Mouse (Mus musculus): ENCODE results near the gene Pou2f1. TPM values are rescaled to one million over a fixed set of nuclear protein-coding genes. Genes with fewer than 3 reads are reported as not detected.

Pou2f1 gene
- polyA plus RNA-seq, 1 experiment, result 22.9 TPM

DNA sequence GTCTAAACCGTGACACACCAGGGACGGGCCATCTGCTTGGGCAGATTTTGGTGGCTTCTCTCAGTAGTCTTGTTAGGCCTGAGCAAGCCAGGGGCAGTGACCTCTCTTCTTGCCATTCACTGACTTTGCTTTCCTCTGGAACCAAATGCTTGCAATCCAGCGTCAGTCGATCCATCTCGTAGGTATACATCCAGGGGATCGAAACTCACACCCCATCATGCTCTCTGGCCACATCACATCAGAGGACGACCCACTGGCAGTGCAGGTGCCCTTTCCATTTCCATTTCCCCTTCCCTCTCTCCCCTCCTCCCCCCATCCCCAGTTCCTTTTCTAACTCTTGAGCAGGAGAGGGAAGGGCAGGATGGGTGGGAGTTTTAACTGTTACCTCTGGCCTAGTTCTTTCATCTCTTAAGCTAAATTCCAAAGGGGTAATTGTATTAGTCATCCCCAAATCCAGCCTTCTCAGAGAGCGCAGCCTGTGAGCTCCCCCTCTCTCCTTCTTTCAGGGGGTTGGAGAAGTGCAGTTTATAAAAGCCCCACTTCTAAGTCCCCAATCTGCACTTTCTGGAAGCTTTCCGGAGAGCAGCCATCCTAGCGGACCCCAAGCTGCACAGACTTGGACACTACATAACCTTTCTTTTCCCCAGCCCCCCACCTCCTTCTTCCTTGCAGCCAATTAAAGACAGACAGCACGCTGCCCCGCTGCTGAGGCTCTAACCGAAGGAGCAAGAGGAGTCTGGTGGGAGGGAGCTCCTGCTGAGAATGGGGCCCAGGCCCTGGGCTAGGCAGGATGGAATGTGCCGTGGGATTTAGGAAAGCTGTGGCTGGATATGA is 42.8 kb upstream of the Pou2f1 start:
- TF ChIP-seq POLR2A (IDR thresholded peaks at IDR 0.05; ENCODE audit: low read depth, low read length) (no peak), CTCF (IDR thresholded peaks at IDR 0.05; ENCODE audit: extremely low read depth, insufficient read depth, insufficient read length, insufficient replicate concordance) (no peak)
- Histone ChIP-seq H3K4me3 (ENCODE audit: extremely low read depth, insufficient read depth, insufficient read length) (no peak overlapping the region), H3K4me1 (ENCODE audit: control insufficient read depth, insufficient read depth, insufficient read length) (peaks cover 3% of the 10 kb centered on the region; the same call in 1 of the 2 replicates), H3K36me3 (ENCODE audit: control insufficient read depth, insufficient read depth, low read length) (no peaks in the 10 kb centered on the region), H3K27me3 (ENCODE audit: control insufficient read depth, insufficient read depth, low read length) (peaks cover 2% of the 10 kb centered on the region; the same call in 1 of the 2 replicates), H3K27ac (ENCODE audit: insufficient read depth, low read length) (no peak overlapping the region)
- 91% methylated on average over 14 of the region's 14 CpGs for WGBS
- DNase-seq (ENCODE audit: low read depth in 1 of 2, low spot score in 2 of 2), result no peak

DNA sequence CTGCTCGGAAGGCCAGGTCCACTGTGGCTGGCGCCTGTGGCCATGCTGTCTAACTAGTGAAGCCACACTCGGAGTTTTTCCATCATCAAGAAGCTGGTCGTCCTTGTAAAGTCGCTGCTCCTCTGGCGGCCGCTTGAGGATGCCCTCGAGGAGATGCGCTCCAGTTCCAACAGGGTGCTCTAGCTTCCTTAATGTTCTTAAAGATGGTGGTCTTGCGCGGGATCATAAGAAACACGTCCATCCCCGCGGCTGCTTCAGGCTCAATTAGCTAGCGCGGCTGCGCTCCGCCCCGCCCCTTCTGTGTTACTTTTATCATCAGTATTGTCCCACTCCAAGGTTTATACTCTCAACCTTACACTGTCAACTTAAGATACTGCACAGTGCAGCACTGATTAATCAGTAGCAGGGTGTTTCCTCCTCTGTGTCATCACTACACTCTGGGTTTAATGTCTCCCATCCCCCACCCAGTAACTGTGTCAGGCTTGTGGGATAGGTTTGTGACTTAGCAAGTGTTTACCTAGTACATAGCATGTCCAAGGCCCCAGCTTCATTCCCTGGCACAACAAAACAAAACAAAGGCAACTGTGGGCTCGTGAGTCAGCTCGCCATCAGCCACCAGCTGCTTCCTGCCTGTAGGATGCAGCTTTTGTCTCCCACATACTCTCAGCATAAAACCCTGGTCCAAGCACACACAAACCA is 41.1 kb upstream of the Pou2f1 start:
- 83% methylated on average over 21 of the region's 21 CpGs for WGBS
- Histone ChIP-seq H3K27ac (ENCODE audit: insufficient read depth, low read length) (no peak overlapping the region), H3K4me1 (ENCODE audit: control insufficient read depth, insufficient read depth, insufficient read length) (peaks cover 3% of the 10 kb centered on the region; the same call in 1 of the 2 replicates), H3K4me3 (ENCODE audit: extremely low read depth, insufficient read depth, insufficient read length) (no peak overlapping the region), H3K36me3 (ENCODE audit: control insufficient read depth, insufficient read depth, low read length) (no peaks in the 10 kb centered on the region), H3K27me3 (ENCODE audit: control insufficient read depth, insufficient read depth, low read length) (peaks cover 2% of the 10 kb centered on the region; the same call in 1 of the 2 replicates)
- no peak for TF ChIP-seq CTCF (IDR thresholded peaks at IDR 0.05; ENCODE audit: extremely low read depth, insufficient read depth, insufficient read length, insufficient replicate concordance)
- TF ChIP-seq POLR2A (IDR thresholded peaks at IDR 0.05; ENCODE audit: low read depth, low read length), result no peak
- DNase-seq (ENCODE audit: low read depth in 1 of 2, low spot score in 2 of 2), result no peak

GRCm38 (mm10) chr1:166041501-166041900 is 39.0 kb upstream of the Pou2f1 start:
- peaks cover under 1% of the 10 kb centered on the region; the same call in 1 of the 2 replicates for H3K27me3 ChIP-seq (ENCODE audit: control insufficient read depth, insufficient read depth, low read length)
- no peak for TF ChIP-seq CTCF (IDR thresholded peaks at IDR 0.05; ENCODE audit: extremely low read depth, insufficient read depth, insufficient read length, insufficient replicate concordance)
- TF ChIP-seq POLR2A (IDR thresholded peaks at IDR 0.05; ENCODE audit: low read depth, low read length), result no peak
- no peak overlapping the region for H3K4me3 ChIP-seq (ENCODE audit: extremely low read depth, insufficient read depth, insufficient read length)
- WGBS, result 68% methylated on average over 1 of the region's 1 CpGs
- H3K27ac ChIP-seq (ENCODE audit: insufficient read depth, low read length), result no peak overlapping the region
- no peak for DNase-seq (ENCODE audit: low read depth in 1 of 2, low spot score in 2 of 2)
- H3K4me1 ChIP-seq (ENCODE audit: control insufficient read depth, insufficient read depth, insufficient read length), result no peaks in the 10 kb centered on the region
- no peaks in the 10 kb centered on the region for H3K36me3 ChIP-seq (ENCODE audit: control insufficient read depth, insufficient read depth, low read length)

GRCm38 (mm10) chr1:166038731-166039332 is 36.4 kb upstream of the Pou2f1 start:
- no peaks in the 10 kb centered on the region for H3K4me1 ChIP-seq (ENCODE audit: control insufficient read depth, insufficient read depth, insufficient read length)
- H3K27ac ChIP-seq (ENCODE audit: insufficient read depth, low read length), result no peak overlapping the region
- no peak for DNase-seq (ENCODE audit: low read depth in 1 of 2, low spot score in 2 of 2)
- TF ChIP-seq POLR2A (IDR thresholded peaks at IDR 0.05; ENCODE audit: low read depth, low read length), result no peak
- no peak for TF ChIP-seq CTCF (IDR thresholded peaks at IDR 0.05; ENCODE audit: extremely low read depth, insufficient read depth, insufficient read length, insufficient replicate concordance)
- 85% methylated on average over 2 of the region's 2 CpGs for WGBS
- H3K4me3 ChIP-seq (ENCODE audit: extremely low read depth, insufficient read depth, insufficient read length), result no peak overlapping the region
- H3K27me3 ChIP-seq (ENCODE audit: control insufficient read depth, insufficient read depth, low read length), result no peaks in the 10 kb centered on the region
- no peaks in the 10 kb centered on the region for H3K36me3 ChIP-seq (ENCODE audit: control insufficient read depth, insufficient read depth, low read length)

DNA sequence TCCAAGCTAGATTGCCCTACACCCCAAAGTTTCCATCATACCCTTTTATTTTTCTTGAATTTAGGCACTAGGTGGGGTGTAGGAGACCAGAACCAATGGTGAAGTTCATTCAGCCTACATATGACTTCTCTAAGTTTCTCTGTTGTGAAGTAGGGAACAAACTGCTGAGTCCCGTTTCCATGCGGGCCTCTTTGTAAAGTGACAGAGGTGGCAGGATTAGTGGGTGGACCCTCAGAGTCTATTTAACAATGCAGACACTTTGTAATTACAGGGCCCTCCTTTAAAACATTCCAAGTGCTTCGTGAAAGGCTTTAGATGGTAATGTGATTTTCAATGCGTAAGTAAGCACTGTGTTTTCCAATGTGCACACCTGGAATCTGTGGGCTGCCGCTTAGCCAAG is 32.6 kb upstream of the Pou2f1 start:
- TF ChIP-seq POLR2A (IDR thresholded peaks at IDR 0.05; ENCODE audit: low read depth, low read length) (no peak), CTCF (IDR thresholded peaks at IDR 0.05; ENCODE audit: extremely low read depth, insufficient read depth, insufficient read length, insufficient replicate concordance) (no peak)
- H3K27me3 ChIP-seq (ENCODE audit: control insufficient read depth, insufficient read depth, low read length), result no peaks in the 10 kb centered on the region
- no peaks in the 10 kb centered on the region for H3K36me3 ChIP-seq (ENCODE audit: control insufficient read depth, insufficient read depth, low read length)
- no peak overlapping the region for H3K4me3 ChIP-seq (ENCODE audit: extremely low read depth, insufficient read depth, insufficient read length)
- DNase-seq (ENCODE audit: low read depth in 1 of 2, low spot score in 2 of 2), result no peak
- H3K4me1 ChIP-seq (ENCODE audit: control insufficient read depth, insufficient read depth, insufficient read length), result no peaks in the 10 kb centered on the region
- WGBS, result 88% methylated on average over 5 of the region's 5 CpGs
- no peak overlapping the region for H3K27ac ChIP-seq (ENCODE audit: insufficient read depth, low read length)

GRCm38 (mm10) chr1:166031673-166032547 is 29.4 kb upstream of the Pou2f1 start:
- no peaks in the 10 kb centered on the region for H3K36me3 ChIP-seq (ENCODE audit: control insufficient read depth, insufficient read depth, low read length)
- no peaks in the 10 kb centered on the region for H3K4me1 ChIP-seq (ENCODE audit: control insufficient read depth, insufficient read depth, insufficient read length)
- no peaks in the 10 kb centered on the region for H3K27me3 ChIP-seq (ENCODE audit: control insufficient read depth, insufficient read depth, low read length)
- no peak for TF ChIP-seq POLR2A (IDR thresholded peaks at IDR 0.05; ENCODE audit: low read depth, low read length)
- no peak for TF ChIP-seq CTCF (IDR thresholded peaks at IDR 0.05; ENCODE audit: extremely low read depth, insufficient read depth, insufficient read length, insufficient replicate concordance)
- H3K4me3 ChIP-seq (ENCODE audit: extremely low read depth, insufficient read depth, insufficient read length), result no peak overlapping the region
- 56% methylated on average over 7 of the region's 7 CpGs for WGBS
- DNase-seq (ENCODE audit: low read depth in 1 of 2, low spot score in 2 of 2), result no peak
- no peak overlapping the region for H3K27ac ChIP-seq (ENCODE audit: insufficient read depth, low read length)
